Mouse (Mus musculus): ENCODE measurements around the gene Lima1. TPM values are rescaled to one million over a fixed set of nuclear protein-coding genes. Genes with fewer than 3 reads are reported as not detected.
A peak's percentile ranks its signal among the peaks of the same experiment; 100 is the strongest.

The Lima1 gene
- polyA plus RNA-seq, 1 experiment from 2014 or later = 69.4 TPM

- peaks cover 14% of the 10 kb centered on the region for H3K4me1 ChIP-seq (ENCODE audit: control insufficient read depth, insufficient read depth, low read length)
- no peaks in the 10 kb centered on the region for H3K9me3 ChIP-seq (ENCODE audit: control insufficient read depth, low read depth, low read length)
- H3K4me2 ChIP-seq (replicated peaks; ENCODE audit: low read depth, low read length) = no peak overlapping the region
- 76% methylated on average over 20 of the region's 20 CpGs for WGBS
- no peak overlapping the region for H3K9ac ChIP-seq (replicated peaks; ENCODE audit: low read depth, low read length)
- no peak overlapping the region for H3K4me3 ChIP-seq (ENCODE audit: low read depth, low read length)
- ATAC-seq (ENCODE audit: insufficient number of reproducible peaks, insufficient read depth, low FRiP score, low read depth) = peak; percentile 75
- H3K27ac ChIP-seq (ENCODE audit: low read length) = peak overlapping the region; percentile 35; the same call in 1 of the 2 replicates
- H3K36me3 ChIP-seq (ENCODE audit: control insufficient read depth, insufficient read depth, low read length) = no peaks in the 10 kb centered on the region
- no peaks in the 10 kb centered on the region for H3K27me3 ChIP-seq (ENCODE audit: control insufficient read depth, insufficient read depth, low read length)
These were observed 9.7 kb downstream of the Lima1 start for GRCm38 (mm10) chr15:99865494-99865941.

- Histone ChIP-seq H3K36me3 (ENCODE audit: control insufficient read depth, insufficient read depth, low read length) (no peaks in the 10 kb centered on the region), H3K9ac (replicated peaks; ENCODE audit: low read depth, low read length) (no peak overlapping the region), H3K4me1 (ENCODE audit: control insufficient read depth, insufficient read depth, low read length) (peaks cover 14% of the 10 kb centered on the region), H3K27me3 (ENCODE audit: control insufficient read depth, insufficient read depth, low read length) (no peaks in the 10 kb centered on the region), H3K4me3 (ENCODE audit: low read depth, low read length) (no peak overlapping the region), H3K9me3 (ENCODE audit: control insufficient read depth, low read depth, low read length) (no peaks in the 10 kb centered on the region), H3K27ac (ENCODE audit: low read length) (no peak overlapping the region; the same call in 1 of the 2 replicates), H3K4me2 (replicated peaks; ENCODE audit: low read depth, low read length) (no peak overlapping the region)
- no peak for ATAC-seq (ENCODE audit: insufficient number of reproducible peaks, insufficient read depth, low FRiP score, low read depth)
- WGBS = 80% methylated on average over 7 of the region's 7 CpGs
These were observed 10.2 kb downstream of the Lima1 start for GRCm38 (mm10) chr15:99865046-99865445.

- no peak overlapping the region for H3K4me2 ChIP-seq (replicated peaks; ENCODE audit: low read depth, low read length)
- H3K4me1 ChIP-seq (ENCODE audit: control insufficient read depth, insufficient read depth, low read length) = peaks cover 14% of the 10 kb centered on the region
- H3K27me3 ChIP-seq (ENCODE audit: control insufficient read depth, insufficient read depth, low read length) = no peaks in the 10 kb centered on the region
- WGBS = 94% methylated on average over 8 of the region's 8 CpGs
- H3K36me3 ChIP-seq (ENCODE audit: control insufficient read depth, insufficient read depth, low read length) = no peaks in the 10 kb centered on the region
- no peak overlapping the region for H3K9ac ChIP-seq (replicated peaks; ENCODE audit: low read depth, low read length)
- no peaks in the 10 kb centered on the region for H3K9me3 ChIP-seq (ENCODE audit: control insufficient read depth, low read depth, low read length)
- no peak overlapping the region for H3K27ac ChIP-seq (ENCODE audit: low read length)
- no peak for ATAC-seq (ENCODE audit: insufficient number of reproducible peaks, insufficient read depth, low FRiP score, low read depth)
- H3K4me3 ChIP-seq (ENCODE audit: low read depth, low read length) = no peak overlapping the region
These were observed 11.5 kb downstream of the Lima1 start for GRCm38 (mm10) chr15:99863786-99864185.

- 97% methylated on average over 6 of the region's 6 CpGs for WGBS
These were observed 11.9 kb downstream of the Lima1 start for GRCm38 (mm10) chr15:99863358-99863757.

GRCm38 (mm10) chr15:99862473-99862872 is 12.8 kb downstream of the Lima1 start:
- Histone ChIP-seq H3K36me3 (ENCODE audit: control insufficient read depth, insufficient read depth, low read length) (no peaks in the 10 kb centered on the region), H3K4me2 (replicated peaks; ENCODE audit: low read depth, low read length) (no peak overlapping the region), H3K27ac (ENCODE audit: low read length) (no peak overlapping the region), H3K4me3 (ENCODE audit: low read depth, low read length) (no peak overlapping the region), H3K4me1 (ENCODE audit: control insufficient read depth, insufficient read depth, low read length) (peaks cover 10% of the 10 kb centered on the region), H3K27me3 (ENCODE audit: control insufficient read depth, insufficient read depth, low read length) (no peaks in the 10 kb centered on the region), H3K9me3 (ENCODE audit: control insufficient read depth, low read depth, low read length) (no peaks in the 10 kb centered on the region), H3K9ac (replicated peaks; ENCODE audit: low read depth, low read length) (no peak overlapping the region)
- 46% methylated on average over 11 of the region's 11 CpGs for WGBS
- no peak for ATAC-seq (ENCODE audit: insufficient number of reproducible peaks, insufficient read depth, low FRiP score, low read depth)

More at GRCm38 (mm10) chr15:99863358-99863757, 11.9 kb downstream of the Lima1 start:
- Histone ChIP-seq H3K4me2 (replicated peaks; ENCODE audit: low read depth, low read length) (no peak overlapping the region), H3K27me3 (ENCODE audit: control insufficient read depth, insufficient read depth, low read length) (no peaks in the 10 kb centered on the region), H3K4me1 (ENCODE audit: control insufficient read depth, insufficient read depth, low read length) (peaks cover 14% of the 10 kb centered on the region), H3K4me3 (ENCODE audit: low read depth, low read length) (no peak overlapping the region), H3K9ac (replicated peaks; ENCODE audit: low read depth, low read length) (no peak overlapping the region), H3K36me3 (ENCODE audit: control insufficient read depth, insufficient read depth, low read length) (no peaks in the 10 kb centered on the region), H3K27ac (ENCODE audit: low read length) (no peak overlapping the region), H3K9me3 (ENCODE audit: control insufficient read depth, low read depth, low read length) (no peaks in the 10 kb centered on the region)
- no peak for ATAC-seq (ENCODE audit: insufficient number of reproducible peaks, insufficient read depth, low FRiP score, low read depth)

GRCm38 (mm10) chr15:99861955-99862354 is 13.3 kb downstream of the Lima1 start:
- H3K27me3 ChIP-seq (ENCODE audit: control insufficient read depth, insufficient read depth, low read length) = no peaks in the 10 kb centered on the region
- 28% methylated on average over 11 of the region's 11 CpGs for WGBS
- H3K4me3 ChIP-seq (ENCODE audit: low read depth, low read length) = no peak overlapping the region
- no peak overlapping the region for H3K4me2 ChIP-seq (replicated peaks; ENCODE audit: low read depth, low read length)
- peak overlapping the region; percentile 44 for H3K27ac ChIP-seq (ENCODE audit: low read length)
- H3K9ac ChIP-seq (replicated peaks; ENCODE audit: low read depth, low read length) = no peak overlapping the region
- no peaks in the 10 kb centered on the region for H3K9me3 ChIP-seq (ENCODE audit: control insufficient read depth, low read depth, low read length)
- ATAC-seq (ENCODE audit: insufficient number of reproducible peaks, insufficient read depth, low FRiP score, low read depth) = no peak
- H3K36me3 ChIP-seq (ENCODE audit: control insufficient read depth, insufficient read depth, low read length) = no peaks in the 10 kb centered on the region
- H3K4me1 ChIP-seq (ENCODE audit: control insufficient read depth, insufficient read depth, low read length) = peaks cover 9% of the 10 kb centered on the region; the same call in 1 of the 2 replicates

- H3K27ac ChIP-seq (ENCODE audit: low read length) = peak overlapping the region; percentile 44
- no peak for ATAC-seq (ENCODE audit: insufficient number of reproducible peaks, insufficient read depth, low FRiP score, low read depth)
- 68% methylated on average over 6 of the region's 6 CpGs for WGBS
- no peaks in the 10 kb centered on the region for H3K9me3 ChIP-seq (ENCODE audit: control insufficient read depth, low read depth, low read length)
- no peak overlapping the region for H3K4me3 ChIP-seq (ENCODE audit: low read depth, low read length)
- no peaks in the 10 kb centered on the region for H3K36me3 ChIP-seq (ENCODE audit: control insufficient read depth, insufficient read depth, low read length)
- H3K27me3 ChIP-seq (ENCODE audit: control insufficient read depth, insufficient read depth, low read length) = no peaks in the 10 kb centered on the region
- peaks cover 5% of the 10 kb centered on the region; the same call in 1 of the 2 replicates for H3K4me1 ChIP-seq (ENCODE audit: control insufficient read depth, insufficient read depth, low read length)
- H3K4me2 ChIP-seq (replicated peaks; ENCODE audit: low read depth, low read length) = no peak overlapping the region
- no peak overlapping the region for H3K9ac ChIP-seq (replicated peaks; ENCODE audit: low read depth, low read length)
These were observed 13.7 kb downstream of the Lima1 start for GRCm38 (mm10) chr15:99861536-99861935.

GRCm38 (mm10) chr15:99859644-99860392 is 15.4 kb downstream of the Lima1 start:
- Histone ChIP-seq H3K27ac (ENCODE audit: low read length) (no peak overlapping the region), H3K9ac (replicated peaks; ENCODE audit: low read depth, low read length) (no peak overlapping the region), H3K4me2 (replicated peaks; ENCODE audit: low read depth, low read length) (no peak overlapping the region), H3K27me3 (ENCODE audit: control insufficient read depth, insufficient read depth, low read length) (no peaks in the 10 kb centered on the region), H3K4me1 (ENCODE audit: control insufficient read depth, insufficient read depth, low read length) (peaks cover 4% of the 10 kb centered on the region; the same call in 1 of the 2 replicates), H3K9me3 (ENCODE audit: control insufficient read depth, low read depth, low read length) (no peaks in the 10 kb centered on the region), H3K36me3 (ENCODE audit: control insufficient read depth, insufficient read depth, low read length) (no peaks in the 10 kb centered on the region), H3K4me3 (ENCODE audit: low read depth, low read length) (no peak overlapping the region)
- 53% methylated on average over 9 of the region's 9 CpGs for WGBS
- ATAC-seq (ENCODE audit: insufficient number of reproducible peaks, insufficient read depth, low FRiP score, low read depth) = no peak

Data from stomach, embryonic 14.5 days (tissue).